Mouse (Mus musculus): ENCODE results near the gene B4galt5. TPM values are rescaled to one million over a fixed set of nuclear protein-coding genes. Genes with fewer than 3 reads are reported as not detected.

The B4galt5 gene
- total and polyA plus RNA-seq, 3 experiments, result 12.5 to 17.6 (median 13.5) TPM

DNA sequence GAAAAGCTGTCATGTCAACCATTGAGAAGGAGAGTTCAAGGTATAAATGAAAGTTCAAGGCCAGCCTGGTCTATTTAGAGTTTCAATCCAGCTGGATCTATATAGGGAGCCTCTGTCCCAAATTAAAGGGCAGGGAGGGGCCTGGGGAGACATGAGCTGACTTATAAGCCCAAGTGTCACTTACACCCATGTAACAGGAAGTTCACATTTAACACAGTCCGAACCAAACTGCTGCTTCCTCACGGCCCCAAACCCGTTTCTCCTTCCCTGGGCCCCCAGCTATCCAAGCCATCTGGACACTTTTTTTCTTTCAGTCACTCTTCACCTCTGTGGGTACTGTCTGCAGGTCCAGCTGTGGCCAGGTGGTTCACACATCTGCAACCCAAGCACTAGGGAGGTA lies 28.7 kb upstream of the B4galt5 start:
- Histone ChIP-seq H3K9ac (ENCODE audit: insufficient read depth, low read depth) (no peak overlapping the region), H3K79me2 (replicated peaks; ENCODE audit: control insufficient read depth, extremely low read depth, insufficient read depth, poor library complexity, severe bottlenecking) (no peaks in the 10 kb centered on the region), H3K27ac (ENCODE audit: insufficient read depth, low read depth) (no peak overlapping the region), H3K4me1 (ENCODE audit: control insufficient read depth in 1 of 2, insufficient read depth in 2 of 2) (peaks cover 52 to 86% of the 10 kb centered on the region in 2 experiments), H3K4me3 (replicated peaks in 1 of 3; ENCODE audit: low read depth in 2 of 3, low read length in 2 of 3, poor library complexity in 1 of 3) (no peak overlapping the region), H3K9me3 (replicated peaks; ENCODE audit: low read length) (no peaks in the 10 kb centered on the region), H3K36me3 (replicated peaks in 1 of 2; ENCODE audit: control insufficient read depth in 1 of 2, insufficient read depth in 1 of 2, low read length in 1 of 2) (peaks cover 0 to 27% of the 10 kb centered on the region in 2 experiments), H3K4me2 (ENCODE audit: insufficient read depth, low read depth, poor library complexity, severe bottlenecking) (no peak overlapping the region), H3K27me3 (replicated peaks) (no peaks in the 10 kb centered on the region)
- DNase-seq (ENCODE audit: extremely low read depth), result no peak
- in situ Hi-C loops (cut with MboI; ENCODE audit: low pct_ligation_motif_present, low pct_unique_long_range_greater_than_20kb, low sequenced_read_pairs) (no loop called here), dilution Hi-C loops (cut with MboI; ENCODE audit: extremely low pct_ligation_motif_present, extremely low pct_unique_long_range_greater_than_20kb, low sequenced_read_pairs) (no loop called here)
- TF ChIP-seq MAX (IDR thresholded peaks at IDR 0.05; ENCODE audit: low read length) (no peak), SIN3A (IDR thresholded peaks at IDR 0.05; ENCODE audit: low read length) (no peak), ZMIZ1 (IDR thresholded peaks at IDR 0.05; ENCODE audit: low read depth, low read length) (no peak), JUN (IDR thresholded peaks at IDR 0.05; ENCODE audit: insufficient read depth, low read depth, low read length) (no peak), ELF1 (IDR thresholded peaks at IDR 0.05; ENCODE audit: low read depth, low read length) (no peak), CTCF (conservative IDR thresholded peaks at IDR 0.05 in 1 of 2, IDR thresholded peaks at IDR 0.05 in 1 of 2; ENCODE audit: low read depth in 2 of 2, low read length in 2 of 2) (no peak), RAD21 (IDR thresholded peaks at IDR 0.05; ENCODE audit: low read depth, low read length) (no peak), E2F4 (IDR thresholded peaks at IDR 0.05; ENCODE audit: insufficient replicate concordance, low read depth, low read length) (no peak), MYC (IDR thresholded peaks at IDR 0.05; ENCODE audit: low read depth, low read length) (no peak), NELFE (IDR thresholded peaks at IDR 0.05; ENCODE audit: low read depth, low read length) (no peak), UBTF (IDR thresholded peaks at IDR 0.05; ENCODE audit: low read depth, low read length) (no peak), ZC3H11A (IDR thresholded peaks at IDR 0.05; ENCODE audit: low read depth, low read length) (no peak), POLR2AphosphoS2 (IDR thresholded peaks at IDR 0.05; ENCODE audit: low read depth, low read length) (no peak), BHLHE40 (IDR thresholded peaks at IDR 0.05; ENCODE audit: low read depth, low read length) (no peak), ETS1 (conservative IDR thresholded peaks at IDR 0.05; ENCODE audit: low read depth, low read length) (no peak), MEF2A (IDR thresholded peaks at IDR 0.05; ENCODE audit: borderline replicate concordance, low read depth, low read length) (no peak), MAZ (IDR thresholded peaks at IDR 0.05; ENCODE audit: low read depth, low read length) (no peak), MAFK (IDR thresholded peaks at IDR 0.05; ENCODE audit: insufficient replicate concordance, low read length) (no peak)

DNA sequence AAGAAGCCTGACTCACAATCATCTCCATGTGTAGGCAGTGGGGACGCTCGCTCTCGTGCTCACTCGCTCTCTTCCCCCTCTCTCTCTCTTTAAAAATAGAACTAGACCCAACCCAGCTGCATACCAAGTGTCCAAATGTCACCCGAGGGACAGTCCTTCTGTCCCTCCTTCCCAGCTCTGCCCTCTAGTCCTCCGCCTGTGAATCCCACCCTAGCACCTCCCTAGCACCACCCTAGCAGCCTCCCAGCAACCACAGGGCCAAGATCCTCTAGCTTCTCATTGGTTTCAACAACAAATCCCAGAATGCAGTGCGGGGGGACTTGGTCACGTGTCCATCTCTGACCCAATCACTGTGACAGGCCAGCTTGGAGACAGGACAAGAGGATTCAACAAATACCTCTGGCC lies 27.2 kb upstream of the B4galt5 start:
- H3K4me3 ChIP-seq (replicated peaks in 1 of 3; ENCODE audit: low read depth in 2 of 3, low read length in 2 of 3, poor library complexity in 1 of 3), result peak overlapping the region; percentile 32 to 59 (median 50)
- H3K4me1 ChIP-seq (ENCODE audit: control insufficient read depth in 1 of 2, insufficient read depth in 2 of 2), result peaks cover 44 to 87% of the 10 kb centered on the region in 2 experiments
- dilution Hi-C loops (cut with MboI; ENCODE audit: extremely low pct_ligation_motif_present, extremely low pct_unique_long_range_greater_than_20kb, low sequenced_read_pairs), result no loop called here
- peak; percentile 86 for TF ChIP-seq POLR2A (IDR thresholded peaks at IDR 0.05; ENCODE audit: low read depth, low read length)
- TF ChIP-seq SMC3 (IDR thresholded peaks at IDR 0.05; ENCODE audit: low read depth, low read length), result peak; percentile 17
- TF ChIP-seq ETS1 (conservative IDR thresholded peaks at IDR 0.05; ENCODE audit: low read depth, low read length), result peak; percentile 93
- TF ChIP-seq IRF4 (IDR thresholded peaks at IDR 0.05; ENCODE audit: low read depth, low read length), result peak; percentile 77
- TF ChIP-seq ZC3H11A (IDR thresholded peaks at IDR 0.05; ENCODE audit: low read depth, low read length), result no peak
- no peak for TF ChIP-seq JUN (IDR thresholded peaks at IDR 0.05; ENCODE audit: insufficient read depth, low read depth, low read length)
- peak; percentile 98 for TF ChIP-seq USF2 (conservative IDR thresholded peaks at IDR 0.05; ENCODE audit: low read depth, low read length)
- TF ChIP-seq GABPA (IDR thresholded peaks at IDR 0.05; ENCODE audit: insufficient replicate concordance, low read depth, low read length), result no peak
- TF ChIP-seq MYC (IDR thresholded peaks at IDR 0.05; ENCODE audit: low read depth, low read length), result peak; percentile 70; the same call in 1 of the 2 replicates
- TF ChIP-seq UBTF (IDR thresholded peaks at IDR 0.05; ENCODE audit: low read depth, low read length), result no peak
- TF ChIP-seq E2F4 (IDR thresholded peaks at IDR 0.05; ENCODE audit: insufficient replicate concordance, low read depth, low read length), result no peak
- peak; percentile 66 for TF ChIP-seq MAZ (IDR thresholded peaks at IDR 0.05; ENCODE audit: low read depth, low read length)
- 0 out of 2 replicates have a peak, but pooled peaks have one; percentile 49 for TF ChIP-seq KAT2A (IDR thresholded peaks at IDR 0.05; ENCODE audit: insufficient replicate concordance, low read length)
- TF ChIP-seq TCF12 (IDR thresholded peaks at IDR 0.05; ENCODE audit: low read depth, low read length), result peak; percentile 90
- TF ChIP-seq RAD21 (IDR thresholded peaks at IDR 0.05; ENCODE audit: low read depth, low read length), result no peak; the same call in none of the 2 replicates
- 0 out of 2 replicates have a peak, but pooled peaks have one; percentile 14 for TF ChIP-seq JUND (conservative IDR thresholded peaks at IDR 0.05; ENCODE audit: low read depth, low read length)
- TF ChIP-seq HCFC1 (IDR thresholded peaks at IDR 0.05; ENCODE audit: low read depth, low read length), result peak; percentile 80
- no peak; the same call in 1 of the 2 replicates for TF ChIP-seq POLR2AphosphoS2 (IDR thresholded peaks at IDR 0.05; ENCODE audit: low read depth, low read length)
- TF ChIP-seq SIN3A (IDR thresholded peaks at IDR 0.05; ENCODE audit: low read length), result peak; percentile 58; the same call in 1 of the 2 replicates
- peak; percentile 48; the same call in 1 of the 2 replicates for TF ChIP-seq ELF1 (IDR thresholded peaks at IDR 0.05; ENCODE audit: low read depth, low read length)
- peak; percentile 50; the same call in 1 of the 2 replicates for TF ChIP-seq CHD2 (IDR thresholded peaks at IDR 0.05; ENCODE audit: low read length)
- TF ChIP-seq ZNF384 (IDR thresholded peaks at IDR 0.05; ENCODE audit: low read depth, low read length), result no peak
- TF ChIP-seq MAFK (IDR thresholded peaks at IDR 0.05; ENCODE audit: insufficient replicate concordance, low read length), result no peak
- TF ChIP-seq PAX5 (IDR thresholded peaks at IDR 0.05; ENCODE audit: low read length), result no peak
- peak; percentile 95 for TF ChIP-seq BHLHE40 (IDR thresholded peaks at IDR 0.05; ENCODE audit: low read depth, low read length)

More for the DNA sequence above, 27.2 kb upstream of the B4galt5 start:
- Histone ChIP-seq H3K79me2 (replicated peaks; ENCODE audit: control insufficient read depth, extremely low read depth, insufficient read depth, poor library complexity, severe bottlenecking) (no peaks in the 10 kb centered on the region), H3K4me2 (ENCODE audit: insufficient read depth, low read depth, poor library complexity, severe bottlenecking) (peak overlapping the region; percentile 70), H3K9me3 (replicated peaks; ENCODE audit: low read length) (no peaks in the 10 kb centered on the region), H3K9ac (ENCODE audit: insufficient read depth, low read depth) (peak overlapping the region; percentile 79), H3K27ac (ENCODE audit: insufficient read depth, low read depth) (peak overlapping the region; percentile 97), H3K36me3 (replicated peaks in 1 of 2; ENCODE audit: control insufficient read depth in 1 of 2, insufficient read depth in 1 of 2, low read length in 1 of 2) (peaks cover 0 to 27% of the 10 kb centered on the region in 2 experiments), H3K27me3 (replicated peaks) (no peaks in the 10 kb centered on the region)
- in situ Hi-C loops (cut with MboI; ENCODE audit: low pct_ligation_motif_present, low pct_unique_long_range_greater_than_20kb, low sequenced_read_pairs), result no loop called here
- peak; percentile 99 for DNase-seq (ENCODE audit: extremely low read depth)
